Mouse (Mus musculus) CH12.LX (cell line): ENCODE results near the gene Slc15a3.

ENCODE experiments used
- CTCF ChIP-seq, 2 experiments: IDR thresholded peaks in 1 of 2; conservative IDR thresholded peaks in 1 of 2; 2 replicates each; pipeline ENCODE4 v1.5.1; 2011 to 2012; ENCODE audit warnings: low read depth in 2 of 2, low read length in 2 of 2, improper control_type of control experiment in 1 of 2, inconsistent platforms in 1 of 2, mild to moderate bottlenecking in 1 of 2, moderate library complexity in 1 of 2
- EP300 ChIP-seq: IDR thresholded peaks from 2 replicates; pipeline ENCODE4 v1.6.1; 2011; ENCODE audit warnings: low read length, improper control_type of control experiment
- POLR2A ChIP-seq: IDR thresholded peaks from 2 replicates; pipeline ENCODE4 v1.6.1; 2011; ENCODE audit warnings: low read depth, mild to moderate bottlenecking, improper control_type of control experiment, low read length
- TBP ChIP-seq: conservative IDR thresholded peaks from 2 replicates; pipeline ENCODE4 v1.6.1; 2011; ENCODE audit warnings: low read depth, low read length, improper control_type of control experiment
- ZNF384 ChIP-seq: IDR thresholded peaks from 2 replicates; pipeline ENCODE4 v1.6.1; 2012; ENCODE audit warnings: low read depth, low read length, improper control_type of control experiment, inconsistent platforms

DNA sequence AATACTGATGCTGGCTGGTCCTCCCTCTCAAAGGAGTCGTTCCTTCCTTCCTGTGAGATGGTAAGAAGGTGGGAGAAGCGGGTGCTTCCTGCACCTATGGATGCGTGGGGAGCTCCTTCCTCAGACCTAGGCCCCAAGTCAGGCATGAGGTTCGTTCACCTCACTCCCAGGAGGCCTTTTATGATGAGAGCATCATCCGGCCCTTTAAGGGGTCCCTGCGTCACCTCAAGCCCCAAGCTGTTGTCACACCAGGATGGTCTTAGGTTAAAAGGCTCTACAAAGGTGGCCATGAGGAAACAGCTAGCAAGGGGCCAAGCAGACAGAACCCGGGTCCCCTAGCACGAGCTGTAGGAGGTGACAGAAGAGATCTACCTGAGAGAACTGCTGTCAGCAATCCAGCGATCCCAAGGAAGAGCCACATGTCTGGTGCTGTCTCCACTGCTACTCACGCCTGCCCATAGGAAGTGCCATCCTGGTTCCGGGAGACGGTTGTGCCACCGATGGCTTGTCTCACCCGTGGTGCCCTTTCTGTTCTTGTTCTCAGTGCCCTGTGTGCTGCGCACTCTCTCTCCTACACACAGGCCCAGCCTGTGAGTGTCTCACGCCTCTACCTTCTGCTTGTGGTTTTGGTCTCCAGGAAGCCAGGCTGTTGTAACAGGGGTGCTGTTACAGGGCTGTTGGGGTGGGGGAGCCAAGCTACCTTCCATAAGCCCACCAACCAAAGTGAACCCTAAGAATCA is 9.9 kb upstream of the Slc15a3 start, which contains the start of gene Cd6:
- no peak for TF ChIP-seq CTCF (conservative IDR thresholded peaks at IDR 0.05 in 1 of 2, IDR thresholded peaks at IDR 0.05 in 1 of 2; ENCODE audit: low read depth in 2 of 2, low read length in 2 of 2)
- no peak for TF ChIP-seq EP300
- TF ChIP-seq POLR2A = no peak
- no peak for TF ChIP-seq TBP
- no peak for TF ChIP-seq ZNF384
